Mouse (Mus musculus) heart, adult 18-20 months (tissue): ENCODE data around the gene Gabbr2. TPM values are rescaled to one million over a fixed set of nuclear protein-coding genes. Genes with fewer than 3 reads are reported as not detected.

Source experiments
- DNase-seq, 2 experiments: peaks; one replicate each; pipeline ENCODE4 v3.0.0; 2021 to 2022; ENCODE audit warnings: mixed read lengths in 1 of 2
- long read RNA-seq, 2 experiments: library from polyadenylated mRNA; stranded (forward); transcript quantifications; one replicate each; pipeline ENCODE4 v2.0.0; 2021
- total RNA-seq, 2 experiments: library from RNA; stranded (reverse); gene quantifications; 2 replicates each; pipeline ENCODE4 v1.2.3; 2021

Gene Gabbr2
- not detected for total RNA-seq
- long read RNA-seq, experiment 1, result 0 reads
- long read RNA-seq, experiment 2, result 0 reads

- DNase-seq, result no peak
Measured at GRCm38 (mm10) chr4:46991016-46991958, at the start of gene Gabbr2. Gabbr2 (minus strand) TSS chr4:46991873.

DNA sequence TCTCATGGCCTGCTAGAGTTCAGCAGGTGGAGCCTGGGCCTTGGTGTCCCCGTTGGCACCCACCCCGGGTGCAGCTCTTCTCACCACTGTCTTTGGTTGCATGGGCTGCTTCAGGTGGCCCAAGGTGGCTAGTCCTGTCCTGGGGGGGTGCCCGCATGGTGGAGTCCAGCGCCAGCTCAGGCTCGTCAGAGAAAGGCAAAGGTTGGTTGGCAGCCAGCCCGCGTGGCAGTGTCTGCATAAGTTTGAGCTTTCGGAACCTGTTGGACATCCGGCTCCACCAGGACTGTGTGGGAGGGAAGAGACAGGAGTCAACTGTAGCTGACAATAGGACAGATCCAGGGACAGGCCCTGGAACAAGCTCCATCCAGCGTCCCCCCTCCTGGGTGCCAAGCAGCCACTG, 47.9 kb upstream of the Gabbr2 start:
- no peak for DNase-seq

- peak; percentile 62 to 92 for DNase-seq
Measured at GRCm38 (mm10) chr4:47037321-47037657, 45.6 kb upstream of the Gabbr2 start.

DNA sequence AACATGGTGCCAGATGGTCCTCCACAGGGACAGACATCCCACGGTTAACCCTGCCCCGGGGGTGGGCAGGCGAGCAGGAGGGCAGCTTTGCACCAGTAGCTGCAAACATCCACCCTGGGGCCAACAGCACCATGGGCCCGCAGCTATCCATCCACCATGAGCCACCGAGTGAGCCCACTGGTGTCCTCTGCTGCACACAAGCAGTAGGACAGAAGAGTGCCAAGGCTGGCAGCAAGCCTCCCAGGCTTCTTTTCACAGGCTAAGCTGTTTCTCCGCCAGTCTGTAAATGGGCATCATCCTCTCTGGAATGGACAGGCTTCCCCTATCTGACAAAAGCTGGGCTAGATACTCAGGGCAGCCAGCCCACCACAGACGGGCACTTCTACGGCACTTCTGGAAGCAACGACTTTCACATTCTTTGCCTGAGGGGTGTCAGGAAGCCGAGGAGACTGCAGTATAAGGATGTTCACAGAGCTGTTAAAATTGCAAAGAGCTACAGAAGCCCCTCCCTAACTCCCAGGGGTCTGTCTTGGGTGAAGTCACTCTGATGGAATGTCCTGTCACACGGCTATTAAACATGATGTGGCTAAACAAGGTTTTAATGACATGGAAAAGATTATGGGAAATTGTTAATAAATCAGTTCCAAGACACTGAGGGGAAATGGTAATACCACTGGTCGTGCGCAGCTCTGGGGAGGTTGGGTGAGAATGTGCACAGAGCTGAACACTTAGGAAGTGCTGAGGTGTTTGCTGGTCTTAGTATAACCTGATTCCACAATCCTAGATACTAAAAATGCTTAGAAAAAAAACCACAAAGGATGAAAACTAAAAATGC, 45.0 kb upstream of the Gabbr2 start:
- peak; percentile 20 for DNase-seq

GRCm38 (mm10) chr4:47035536-47035935, 43.9 kb upstream of the Gabbr2 start:
- DNase-seq, result no peak

GRCm38 (mm10) chr4:47032171-47032570, 40.5 kb upstream of the Gabbr2 start:
- DNase-seq, result no peak

DNA sequence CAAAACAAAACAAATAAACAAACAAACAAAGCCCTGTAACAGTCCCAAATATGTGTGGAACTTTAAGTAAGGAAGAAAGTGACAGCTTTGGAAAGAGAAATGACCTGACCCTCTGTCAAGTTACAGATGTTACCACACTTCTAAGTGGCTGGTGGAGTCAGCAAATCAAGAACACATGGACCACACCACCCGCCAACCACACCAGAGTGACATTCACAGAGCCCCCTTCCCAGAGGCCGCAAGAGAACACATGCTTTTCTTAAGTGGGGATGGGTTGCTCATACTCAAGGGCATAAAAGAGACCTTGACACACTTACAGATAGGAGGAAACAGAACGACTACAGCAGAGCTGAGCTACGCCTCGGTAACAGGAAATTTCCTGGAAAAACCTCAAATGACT, 37.1 kb upstream of the Gabbr2 start:
- DNase-seq, result no peak

GRCm38 (mm10) chr4:47023949-47024348, 32.3 kb upstream of the Gabbr2 start:
- no peak for DNase-seq

- DNase-seq, result no peak
Measured at GRCm38 (mm10) chr4:47022804-47023603, 31.3 kb upstream of the Gabbr2 start.

GRCm38 (mm10) chr4:47020563-47020962, 28.9 kb upstream of the Gabbr2 start:
- peak; percentile 38 to 84 for DNase-seq

DNA sequence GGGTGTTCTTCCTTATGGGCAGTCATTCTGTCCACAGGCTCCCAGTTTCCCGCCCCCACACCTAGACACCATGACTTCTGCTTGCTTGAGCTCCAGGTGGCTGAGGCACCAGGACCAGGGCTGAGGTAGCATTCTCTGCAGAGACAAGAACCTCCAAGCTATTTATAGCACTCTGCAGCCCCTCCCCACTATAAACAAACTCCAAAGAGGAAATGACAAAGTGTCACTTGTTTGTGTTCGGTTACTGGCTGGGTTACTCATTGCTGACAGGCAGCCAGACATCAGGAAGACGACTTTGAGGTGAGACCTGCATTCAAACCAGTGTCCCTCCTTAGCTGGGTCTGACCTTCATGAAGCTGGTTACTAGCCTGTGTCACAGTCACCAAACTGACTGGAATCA, 23.5 kb upstream of the Gabbr2 start:
- DNase-seq, result no peak

- DNase-seq, result no peak
Measured at GRCm38 (mm10) chr4:47012476-47012875, 20.8 kb upstream of the Gabbr2 start.

- DNase-seq, result peak; percentile 39 to 76
Measured at GRCm38 (mm10) chr4:47010400-47011231, 18.9 kb upstream of the Gabbr2 start.

GRCm38 (mm10) chr4:47000626-47001395, 9.1 kb upstream of the Gabbr2 start:
- DNase-seq, result no peak

GRCm38 (mm10) chr4:46997969-46998368, 6.3 kb upstream of the Gabbr2 start:
- DNase-seq, result no peak

- peak in 1 of 2 experiments; percentile 50 for DNase-seq
Measured at GRCm38 (mm10) chr4:46992827-46993473, 1.3 kb upstream of the Gabbr2 start.

- DNase-seq, result no peak
Measured at GRCm38 (mm10) chr4:46991959-46992316, 265 bp upstream of the Gabbr2 start.

DNA sequence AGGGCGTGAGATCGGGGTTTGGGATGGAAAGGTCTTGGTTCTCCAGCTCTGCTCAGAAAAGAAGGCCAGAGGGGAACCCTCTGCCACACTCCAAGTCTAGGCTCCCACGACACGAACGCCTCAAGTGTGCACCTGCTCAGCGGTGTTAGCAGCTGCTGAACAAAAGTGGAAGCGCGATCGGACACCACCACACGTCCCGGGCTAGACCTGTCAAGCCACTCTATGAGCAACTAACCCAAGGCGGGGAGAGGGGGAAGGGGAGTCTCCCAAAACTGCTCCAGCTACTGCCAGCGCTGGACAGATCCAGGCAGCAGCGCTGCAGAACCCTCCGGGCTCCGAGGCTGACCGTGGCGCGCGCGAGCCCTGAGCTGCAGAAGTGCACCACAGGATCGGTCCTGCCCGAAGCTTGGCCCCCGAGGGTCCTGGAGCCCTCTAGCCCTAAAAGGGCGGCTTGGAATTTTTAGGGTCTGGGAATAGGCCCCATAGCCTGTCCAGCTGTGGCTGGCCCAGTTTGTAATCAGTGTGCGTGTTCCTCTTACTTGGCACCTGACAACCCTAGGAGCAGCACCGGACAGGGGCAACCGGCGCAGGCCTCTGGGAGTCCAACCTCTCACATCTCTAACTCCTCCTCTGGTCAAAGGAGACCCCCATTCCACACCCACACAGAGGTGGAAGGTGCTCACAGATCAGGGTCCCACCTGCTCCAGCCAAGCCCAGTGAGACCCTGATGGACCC, 1.2 kb downstream of the Gabbr2 start:
- no peak for DNase-seq

- DNase-seq, result peak in 1 of 2 experiments; percentile 21
Measured at GRCm38 (mm10) chr4:46989842-46990241, 1.8 kb downstream of the Gabbr2 start.
